Mouse (Mus musculus) forebrain, embryonic 16.5 days (tissue): ENCODE results near the gene Med27. TPM values are rescaled to one million over a fixed set of nuclear protein-coding genes. Genes with fewer than 3 reads are reported as not detected.

Experiments used
- ATAC-seq: fragments of 200-750 bp; cut with Nextera tagmentation; 2 replicates; pipeline ENCODE4 v1.8.0; 2017; ENCODE audit warnings: mild to moderate bottlenecking, moderate library complexity
- H3K27ac ChIP-seq: fragments of 300-500 bp; sonication (generic); 2 replicates; pipeline ENCODE4 v1.5.1; 2014; ENCODE audit warnings: low read length, control low read depth
- H3K27me3 ChIP-seq: fragments of 300-500 bp; sonication (generic); replicated peaks from 2 replicates; pipeline ENCODE4 v1.6.1; 2014; ENCODE audit warnings: low read length; ENCODE audit not compliant: control insufficient read depth, insufficient read depth
- H3K36me3 ChIP-seq: fragments of 300-500 bp; sonication (generic); 2 replicates; pipeline ENCODE4 v1.6.1; 2014; ENCODE audit not compliant: control insufficient read depth, insufficient read depth
- H3K4me1 ChIP-seq: fragments of 300-500 bp; sonication (generic); replicated peaks from 2 replicates; pipeline ENCODE4 v1.6.1; 2014; ENCODE audit warnings: low read length; ENCODE audit not compliant: control insufficient read depth, insufficient read depth
- H3K4me2 ChIP-seq: fragments of 300-500 bp; sonication (generic); 2 replicates; pipeline ENCODE4 v1.6.1; 2014; ENCODE audit warnings: mild to moderate bottlenecking, low read length, control low read depth
- H3K4me3 ChIP-seq: fragments of 300-500 bp; sonication (generic); replicated peaks from 2 replicates; pipeline ENCODE4 v1.5.1; 2014; ENCODE audit warnings: mild to moderate bottlenecking, low read length, control low read depth
- H3K9ac ChIP-seq: fragments of 300-500 bp; sonication (generic); replicated peaks from 2 replicates; pipeline ENCODE4 v1.6.1; 2014; ENCODE audit warnings: low read depth, low read length, control low read depth
- H3K9me3 ChIP-seq: fragments of 300-500 bp; sonication (generic); 2 replicates; pipeline ENCODE4 v1.6.1; 2016; ENCODE audit warnings: low read length; ENCODE audit not compliant: control insufficient read depth
- WGBS: fragments of 180-500 bp; shearing (Covaris S2); extraction: QIAGEN DNeasy Blood & Tissue Kit; methylation state at CpG from one replicate; pipeline ENCODE4 v1.1.7; 2014; 5-methylcytosine and 5-hydroxymethylcytosine counted together
- microRNA-seq: library from miRNA; unstranded; fragments of <30 nt; microRNA quantifications from one replicate; pipeline ENCODE4, GENCODE M21; 2017
- polyA plus RNA-seq: library from polyadenylated mRNA; unstranded; fragments of >200 nt; fragmentation: Nextera tagmentation; extraction: Ambion mirVana; gene quantifications from 2 replicates; pipeline ENCODE4 v1.2.1, GENCODE M21; 2015

The Med27 gene
- polyA plus RNA-seq, 1 experiment from 2014 or later, result 95.3 TPM

DNA sequence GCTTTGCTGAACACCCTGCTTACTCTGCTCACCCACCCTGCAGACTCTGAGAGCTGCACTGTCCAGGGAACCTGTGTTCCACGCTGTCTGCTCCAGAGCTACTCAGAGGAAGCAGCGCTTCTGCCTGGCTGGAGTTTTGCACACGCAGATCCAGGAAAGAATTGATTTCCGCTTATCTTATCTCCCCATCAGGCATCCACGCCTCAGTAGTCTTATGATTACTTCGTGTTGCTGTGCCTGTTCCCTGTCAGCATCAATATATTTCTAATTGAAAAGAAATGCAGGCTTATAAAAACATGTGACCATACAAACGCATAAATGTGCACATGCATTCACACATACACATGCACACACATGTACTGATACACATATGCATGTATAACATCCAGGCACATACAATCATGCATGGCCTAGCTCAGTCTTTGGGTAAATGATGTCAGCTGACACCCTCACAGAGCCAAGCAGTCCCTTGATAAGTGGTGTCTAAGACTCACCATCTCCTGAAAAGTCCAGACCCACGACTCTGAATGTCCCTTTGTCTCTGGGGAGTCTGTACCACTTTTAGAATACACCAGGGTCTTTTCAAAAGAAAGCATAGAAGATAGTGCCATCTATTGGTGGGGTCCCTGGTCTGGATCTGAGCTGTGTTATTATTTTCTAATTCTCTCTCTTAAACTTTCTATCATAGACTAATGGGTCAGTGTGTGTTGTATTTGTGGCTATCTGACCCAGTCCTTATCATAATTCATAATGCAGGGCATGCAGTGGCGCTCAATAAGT, 225.5 kb downstream of the Med27 start:
- no peaks in the 10 kb centered on the region for H3K9me3 ChIP-seq
- ATAC-seq, result no peak
- H3K36me3 ChIP-seq, result no peaks in the 10 kb centered on the region
- H3K4me3 ChIP-seq, result no peak overlapping the region
- H3K27ac ChIP-seq, result no peak overlapping the region
- H3K4me1 ChIP-seq, result peaks cover 5% of the 10 kb centered on the region; the same call in 1 of the 2 replicates
- WGBS, result 71% methylated on average over 9 of the region's 9 CpGs
- no peak overlapping the region for H3K4me2 ChIP-seq
- H3K9ac ChIP-seq, result no peak overlapping the region
- peaks cover 6% of the 10 kb centered on the region; the same call in 1 of the 2 replicates for H3K27me3 ChIP-seq

DNA sequence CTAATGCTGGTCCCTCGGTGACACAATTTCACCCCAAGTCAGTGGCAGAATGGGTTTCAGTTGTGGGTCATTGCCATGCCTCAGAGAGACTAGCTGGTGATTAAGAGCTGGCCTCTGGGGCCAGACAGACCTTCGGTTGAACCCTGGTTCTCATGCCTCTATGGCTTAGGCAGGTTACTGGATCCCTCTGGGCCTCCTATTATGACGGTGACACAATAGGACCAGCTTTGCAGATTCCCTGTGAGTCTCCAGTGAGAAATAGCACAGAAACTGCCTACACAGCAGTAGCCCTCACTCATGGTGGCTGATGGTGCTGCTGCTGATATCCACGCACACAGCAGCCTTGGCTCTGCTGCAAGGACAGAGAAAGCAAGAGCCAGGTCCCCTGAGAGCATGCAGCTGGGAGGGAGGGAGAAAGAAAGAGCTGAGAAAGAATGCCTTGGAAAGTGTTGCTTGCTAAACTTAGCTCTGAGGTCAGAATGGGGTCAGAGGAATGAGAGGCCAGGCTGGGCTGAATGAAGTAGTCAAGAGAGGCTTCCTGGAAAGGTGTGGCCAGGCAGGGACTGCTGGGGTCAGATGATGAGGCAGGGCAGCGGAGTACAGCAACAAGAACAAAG, 226.3 kb downstream of the Med27 start:
- no peak overlapping the region for H3K4me3 ChIP-seq
- H3K9me3 ChIP-seq, result no peaks in the 10 kb centered on the region
- 38% methylated on average over 5 of the region's 5 CpGs for WGBS
- H3K27me3 ChIP-seq, result peaks cover 6% of the 10 kb centered on the region; the same call in 1 of the 2 replicates
- H3K4me1 ChIP-seq, result peaks cover 5% of the 10 kb centered on the region; the same call in 1 of the 2 replicates
- H3K9ac ChIP-seq, result no peak overlapping the region
- H3K4me2 ChIP-seq, result no peak overlapping the region
- H3K36me3 ChIP-seq, result no peaks in the 10 kb centered on the region
- ATAC-seq, result no peak
- no peak overlapping the region for H3K27ac ChIP-seq

DNA sequence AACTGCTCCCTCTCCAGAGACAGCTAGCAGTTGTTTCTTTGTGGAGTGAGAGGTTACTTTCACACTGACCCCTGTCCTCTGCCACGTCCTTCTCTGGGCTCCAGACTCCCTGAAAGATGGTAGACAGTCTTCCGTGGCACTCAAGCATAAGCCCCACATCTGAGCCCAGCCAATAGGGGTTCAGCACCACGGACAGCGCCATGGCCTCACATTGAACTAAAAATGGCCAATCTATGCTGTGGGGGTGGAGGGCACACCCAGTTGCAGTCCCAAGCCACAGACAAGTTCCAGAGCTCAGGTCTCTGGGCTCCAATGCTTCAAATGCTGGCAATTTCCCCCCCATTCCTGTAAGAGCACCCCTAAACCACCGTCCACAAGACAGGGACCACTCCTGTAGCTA, 227.0 kb downstream of the Med27 start:
- ATAC-seq, result no peak
- H3K27me3 ChIP-seq, result peaks cover 6% of the 10 kb centered on the region; the same call in 1 of the 2 replicates
- H3K4me2 ChIP-seq, result no peak overlapping the region
- peaks cover 5% of the 10 kb centered on the region; the same call in 1 of the 2 replicates for H3K4me1 ChIP-seq
- H3K27ac ChIP-seq, result no peak overlapping the region
- no peak overlapping the region for H3K4me3 ChIP-seq
- no peaks in the 10 kb centered on the region for H3K36me3 ChIP-seq
- H3K9me3 ChIP-seq, result no peaks in the 10 kb centered on the region
- H3K9ac ChIP-seq, result no peak overlapping the region
- WGBS, result 12% methylated on average over 5 of the region's 5 CpGs

- H3K4me2 ChIP-seq, result no peak overlapping the region
- H3K9ac ChIP-seq, result no peak overlapping the region
- H3K9me3 ChIP-seq, result no peaks in the 10 kb centered on the region
- peaks cover 6% of the 10 kb centered on the region; the same call in 1 of the 2 replicates for H3K27me3 ChIP-seq
- peaks cover 5% of the 10 kb centered on the region; the same call in 1 of the 2 replicates for H3K4me1 ChIP-seq
- 5% methylated on average over 11 of the region's 11 CpGs for whole genome bisulfite sequencing
- no peak for ATAC-seq
- no peak overlapping the region for H3K27ac ChIP-seq
- H3K36me3 ChIP-seq, result no peaks in the 10 kb centered on the region
- no peak overlapping the region for H3K4me3 ChIP-seq
These were observed 227.6 kb downstream of the Med27 start for GRCm38 (mm10) chr2:29574187-29574586.

Small RNA genes within 50 kb of the gene (microRNA-seq; reads per million reads assigned to microRNA genes)
- not detected for gene Mir133c

Other genes starting within 250 kb of the Med27 start
- gene Setx, start 222.6 kb upstream of the Med27 start, polyA plus RNA-seq, result 14.4 and 16.5 TPM in 2 replicates
- 9.1 and 10.3 TPM in 2 replicates for gene Ntng2, start 93.8 kb upstream of the Med27 start, polyA plus RNA-seq